ENCODE assay signal across 8 mouse cellular contexts in genomic region chr8:48016538-48016937, GRCm38 (mm10). TPM values are rescaled to one million over a fixed set of nuclear protein-coding genes. Genes with fewer than 3 reads are reported as not detected.
DNase-seq lines count a peak whose midpoint lies in the region; ATAC-seq lines count a peak whose summit lies in the region.

No protein-coding gene starts in this region.

- H3K36me3 ChIP-seq in heart, embryonic 11.5 days (ENCODE audit: control insufficient read depth, insufficient read depth, low read length): no peaks in the 10 kb centered on the region

- H3K9ac ChIP-seq in heart, embryonic 11.5 days (ENCODE audit: low read depth, low read length): no peak overlapping the region

- no peak for ATAC-seq in heart, embryonic 11.5 days (replicated peaks; ENCODE audit: insufficient number of reproducible peaks, low FRiP score, low TSS enrichment)

- no peaks in the 10 kb centered on the region for H3K9me3 ChIP-seq in heart, embryonic 11.5 days (replicated peaks; ENCODE audit: control insufficient read depth, low read length)

- WGBS in heart, embryonic 11.5 days (ENCODE audit: insufficient replicate concordance): 26% methylated on average over 8 of the region's 8 CpGs

- no peaks in the 10 kb centered on the region for H3K4me1 ChIP-seq in heart, embryonic 11.5 days (ENCODE audit: control insufficient read depth, insufficient read depth, low read length)

- DNase-seq in heart, adult 18-20 months: peak; percentile 71 to 87
- peak; percentile 59 for DNase-seq in cerebellum, adult 8-10 months
- peak; percentile 39 to 90 for DNase-seq in frontal cortex, adult 2 months (ENCODE audit: extremely low spot score in 1 of 2, low spot score in 1 of 2)
- peak; percentile 80 for DNase-seq in hindlimb bud, embryonic 11.5 days (ENCODE audit: extremely low spot score, low read depth, low spot score)
- peak; percentile 66 for DNase-seq in left cerebral cortex, adult 11 months (ENCODE audit: low spot score)
- peak; percentile 85 for DNase-seq in mesoderm, embryonic 11.5 days (ENCODE audit: low read depth, low spot score)
- peak; percentile 41 to 71 for DNase-seq in spleen, adult 18-20 months

- no peak overlapping the region for H3K4me3 ChIP-seq in heart, embryonic 11.5 days (ENCODE audit: low read depth, low read length)

- H3K27ac ChIP-seq in heart, embryonic 11.5 days (ENCODE audit: low read depth, low read length): no peak overlapping the region

- no peak overlapping the region for H3K4me2 ChIP-seq in heart, embryonic 11.5 days

- no peaks in the 10 kb centered on the region for H3K27me3 ChIP-seq in heart, embryonic 11.5 days (ENCODE audit: control insufficient read depth, insufficient read depth, low read length)

RNA-seq across cellular contexts. Expression of gene Wwc2, which starts 25.8 kb away (rescaled TPM):
- total RNA-seq in heart, adult 18-20 months (2021): 10 to 100 TPM; 24.6 to 24.7 TPM
- 14.8 and 15.2 TPM in 2 replicates for polyA plus RNA-seq in heart, embryonic 11.5 days (2014; fragmentation: Nextera tagmentation; extraction: Ambion mirVana)
- polyA plus RNA-seq in frontal cortex, adult 2 months (2012; rRNA removed): 9.1 and 9.5 TPM in 2 replicates
